Mouse (Mus musculus) CH12.LX (cell line): ENCODE measurements around the gene Mthfsl.

Experiments
- BHLHE40 ChIP-seq: IDR thresholded peaks from 2 replicates; pipeline ENCODE4 v1.6.1; 2011; ENCODE audit warnings: mild to moderate bottlenecking, low read depth, low read length, improper control_type of control experiment
- CHD1 ChIP-seq: IDR thresholded peaks from 2 replicates; pipeline ENCODE4 v1.6.1; 2012; ENCODE audit warnings: low read depth, low read length, improper control_type of control experiment, inconsistent platforms
- CTCF ChIP-seq, 2 experiments: IDR thresholded peaks in 1 of 2; conservative IDR thresholded peaks in 1 of 2; 2 replicates each; pipeline ENCODE4 v1.5.1; 2011 to 2012; ENCODE audit warnings: low read depth in 2 of 2, low read length in 2 of 2, improper control_type of control experiment in 1 of 2, inconsistent platforms in 1 of 2, mild to moderate bottlenecking in 1 of 2, moderate library complexity in 1 of 2
- E2F4 ChIP-seq: IDR thresholded peaks from 2 replicates; pipeline ENCODE4 v1.6.1; 2011; ENCODE audit warnings: low read depth, low read length, improper control_type of control experiment; ENCODE audit not compliant: insufficient replicate concordance
- EP300 ChIP-seq: IDR thresholded peaks from 2 replicates; pipeline ENCODE4 v1.6.1; 2011; ENCODE audit warnings: low read length, improper control_type of control experiment
- IRF4 ChIP-seq: IDR thresholded peaks from 2 replicates; pipeline ENCODE4 v1.6.1; 2014; ENCODE audit warnings: low read depth, mild to moderate bottlenecking, inconsistent platforms, low read length, improper control_type of control experiment
- MAFK ChIP-seq: IDR thresholded peaks from 2 replicates; pipeline ENCODE4 v1.6.1; 2011; ENCODE audit warnings: low read length, improper control_type of control experiment; ENCODE audit not compliant: insufficient replicate concordance
- POLR2AphosphoS2 ChIP-seq: IDR thresholded peaks from 2 replicates; pipeline ENCODE4 v1.6.1; 2011; ENCODE audit warnings: low read depth, low read length, improper control_type of control experiment
- TCF12 ChIP-seq: IDR thresholded peaks from 2 replicates; pipeline ENCODE4 v1.6.1; 2014; ENCODE audit warnings: low read depth, mild to moderate bottlenecking, inconsistent platforms, low read length, improper control_type of control experiment
- USF1 ChIP-seq: IDR thresholded peaks from 2 replicates; pipeline ENCODE4 v1.6.1; 2014; ENCODE audit warnings: low read depth, mild to moderate bottlenecking, inconsistent platforms, low read length, improper control_type of control experiment

DNA sequence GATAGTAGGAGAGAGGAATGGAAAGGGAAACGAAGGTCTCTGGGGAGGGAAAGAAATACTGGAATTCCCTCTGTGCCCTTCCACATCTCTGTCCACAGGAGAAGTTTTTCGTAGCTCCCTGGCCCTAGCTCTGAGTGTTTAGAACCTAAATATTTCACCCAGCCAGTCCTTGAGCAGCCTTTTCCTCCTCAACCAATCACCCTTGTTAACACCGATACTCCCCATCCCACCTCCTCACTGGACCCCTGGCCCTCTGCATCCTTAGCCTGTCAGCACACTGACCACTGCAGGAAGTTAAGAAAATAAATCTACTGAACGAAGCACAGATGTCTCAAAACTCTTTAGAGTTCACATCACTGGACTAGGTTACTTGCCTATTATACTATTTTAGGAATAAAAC lies 13.4 kb downstream of the Mthfsl start:
- TF ChIP-seq CTCF (conservative IDR thresholded peaks at IDR 0.05 in 1 of 2, IDR thresholded peaks at IDR 0.05 in 1 of 2; ENCODE audit: low read depth in 2 of 2, low read length in 2 of 2) (no peak), MAFK (no peak), EP300 (no peak), USF1 (no peak), E2F4 (no peak), POLR2AphosphoS2 (no peak), BHLHE40 (no peak), IRF4 (no peak), CHD1 (no peak), TCF12 (no peak)
